Mouse (Mus musculus) limb, embryonic 15.5 days (tissue): ENCODE data around the gene Etv1. TPM values are rescaled to one million over a fixed set of nuclear protein-coding genes. Genes with fewer than 3 reads are reported as not detected.

ENCODE experiments used
- ATAC-seq: fragments of 200-750 bp; cut with Nextera tagmentation; 2 replicates; pipeline ENCODE4 v1.8.0; 2017; ENCODE audit warnings: low read depth, moderate TSS enrichment; ENCODE audit not compliant: insufficient number of reproducible peaks, low FRiP score, low TSS enrichment
- H3K27ac ChIP-seq: fragments of 300-500 bp; sonication (generic); 2 replicates; pipeline ENCODE4 v1.5.1; 2015; ENCODE audit warnings: moderate library complexity, mild to moderate bottlenecking, inconsistent platforms
- H3K27me3 ChIP-seq: fragments of 300-500 bp; sonication (generic); 2 replicates; pipeline ENCODE4 v1.6.1; 2015; ENCODE audit warnings: inconsistent platforms
- H3K36me3 ChIP-seq: fragments of 300-500 bp; sonication (generic); 2 replicates; pipeline ENCODE4 v1.6.1; 2015; ENCODE audit warnings: inconsistent platforms
- H3K4me1 ChIP-seq: fragments of 300-500 bp; sonication (generic); 2 replicates; pipeline ENCODE4 v1.6.1; 2015; ENCODE audit warnings: inconsistent platforms
- H3K4me2 ChIP-seq: fragments of 300-500 bp; sonication (generic); 2 replicates; pipeline ENCODE4 v1.6.1; 2015; ENCODE audit warnings: mild to moderate bottlenecking, inconsistent platforms
- H3K4me3 ChIP-seq: fragments of 300-500 bp; sonication (generic); 2 replicates; pipeline ENCODE4 v1.5.1; 2015; ENCODE audit warnings: mild to moderate bottlenecking, inconsistent platforms
- H3K9ac ChIP-seq: fragments of 300-500 bp; sonication (generic); 2 replicates; pipeline ENCODE4 v1.6.1; 2015; ENCODE audit warnings: inconsistent platforms
- H3K9me3 ChIP-seq: fragments of 300-500 bp; sonication (generic); 2 replicates; pipeline ENCODE4 v1.6.1; 2016; ENCODE audit warnings: inconsistent platforms
- WGBS: fragments of 180-500 bp; shearing (Covaris S2); methylation state at CpG from one replicate; pipeline ENCODE4 v1.1.7; 2015; 5-methylcytosine and 5-hydroxymethylcytosine counted together
- polyA plus RNA-seq: library from polyadenylated mRNA; unstranded; fragments of >200 nt; fragmentation: Nextera tagmentation; extraction: Ambion mirVana; gene quantifications from 2 replicates; pipeline ENCODE4 v1.2.1, GENCODE M21; 2015

The Etv1 gene
- polyA plus RNA-seq, 1 experiment from 2014 or later: 23.7 TPM

DNA sequence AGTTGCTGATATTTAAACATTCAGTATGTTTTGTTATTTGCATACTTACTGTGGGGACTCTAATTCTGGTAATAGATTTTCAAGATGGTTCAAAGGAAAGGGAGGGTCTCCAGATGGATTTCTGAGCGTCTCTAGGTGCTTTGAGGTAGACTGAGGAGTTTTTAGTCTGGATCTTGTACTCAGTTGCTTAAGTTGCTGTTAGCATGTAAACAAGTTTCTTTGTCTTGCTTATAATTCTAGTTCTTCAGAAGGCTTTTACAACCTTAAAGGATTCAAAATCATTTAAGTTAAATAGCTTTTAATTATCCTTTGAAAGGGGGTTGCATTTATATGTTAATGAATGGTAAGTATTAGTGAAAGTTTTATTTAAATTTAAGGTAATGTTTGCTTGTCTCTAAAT lies 5.0 kb downstream of the Etv1 start:
- Histone ChIP-seq H3K36me3 (no peaks in the 10 kb centered on the region), H3K9ac (no peak overlapping the region), H3K27ac (no peak overlapping the region), H3K4me3 (no peak overlapping the region), H3K4me2 (no peak overlapping the region), H3K9me3 (no peaks in the 10 kb centered on the region), H3K4me1 (peaks cover 12% of the 10 kb centered on the region; the same call in 1 of the 2 replicates), H3K27me3 (no peaks in the 10 kb centered on the region)
- 20% methylated on average over 1 of the region's 1 CpGs for WGBS
- no peak for ATAC-seq

DNA sequence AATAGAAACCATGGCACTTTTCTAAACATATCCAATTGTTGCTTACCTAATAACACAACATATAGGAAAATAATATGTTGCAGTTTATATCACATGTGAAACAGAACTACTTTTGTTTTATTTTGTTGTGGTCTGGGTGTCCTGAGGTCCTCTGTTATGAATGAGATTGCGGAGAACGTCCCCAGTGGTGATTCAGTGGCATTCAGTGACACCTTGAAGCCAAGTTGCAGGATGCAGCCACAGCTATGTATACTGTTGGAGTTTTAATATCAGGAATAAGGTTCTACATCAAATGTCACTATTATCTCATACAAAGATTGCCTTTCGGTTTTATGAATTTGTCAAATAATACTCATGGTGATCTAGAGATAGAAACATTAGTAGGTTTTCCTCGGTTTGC lies 7.4 kb downstream of the Etv1 start:
- WGBS: 91% methylated on average over 4 of the region's 4 CpGs
- ATAC-seq: no peak
- no peaks in the 10 kb centered on the region for H3K27me3 ChIP-seq
- no peak overlapping the region for H3K27ac ChIP-seq
- peaks cover 13% of the 10 kb centered on the region; the same call in 1 of the 2 replicates for H3K4me1 ChIP-seq
- no peak overlapping the region for H3K4me2 ChIP-seq
- no peaks in the 10 kb centered on the region for H3K36me3 ChIP-seq
- no peak overlapping the region for H3K9ac ChIP-seq
- no peaks in the 10 kb centered on the region for H3K9me3 ChIP-seq
- no peak overlapping the region for H3K4me3 ChIP-seq

GRCm38 (mm10) chr12:38787704-38788103 lies 8.5 kb downstream of the Etv1 start:
- WGBS: 29% methylated on average over 3 of the region's 3 CpGs

GRCm38 (mm10) chr12:38788621-38789020 lies 9.4 kb downstream of the Etv1 start:
- peak; percentile 71; the same call in 1 of the 2 replicates for ATAC-seq
- Histone ChIP-seq H3K4me1 (peaks cover 13% of the 10 kb centered on the region; the same call in 1 of the 2 replicates), H3K27me3 (no peaks in the 10 kb centered on the region), H3K27ac (peak overlapping the region; percentile 57), H3K4me3 (0 out of 2 replicates have a peak overlapping the region, but pooled peaks have one; percentile 10), H3K4me2 (peak overlapping the region; percentile 29; the same call in 1 of the 2 replicates), H3K9me3 (no peaks in the 10 kb centered on the region), H3K9ac (0 out of 2 replicates have a peak overlapping the region, but pooled peaks have one; percentile 17), H3K36me3 (no peaks in the 10 kb centered on the region)
- 11% methylated on average over 6 of the region's 6 CpGs for WGBS

More at GRCm38 (mm10) chr12:38787704-38788103, 8.5 kb downstream of the Etv1 start:
- Histone ChIP-seq H3K27me3 (no peaks in the 10 kb centered on the region), H3K27ac (no peak overlapping the region), H3K36me3 (no peaks in the 10 kb centered on the region), H3K4me2 (no peak overlapping the region), H3K4me1 (peaks cover 13% of the 10 kb centered on the region; the same call in 1 of the 2 replicates), H3K9ac (no peak overlapping the region), H3K4me3 (no peak overlapping the region), H3K9me3 (no peaks in the 10 kb centered on the region)
- ATAC-seq: no peak

DNA sequence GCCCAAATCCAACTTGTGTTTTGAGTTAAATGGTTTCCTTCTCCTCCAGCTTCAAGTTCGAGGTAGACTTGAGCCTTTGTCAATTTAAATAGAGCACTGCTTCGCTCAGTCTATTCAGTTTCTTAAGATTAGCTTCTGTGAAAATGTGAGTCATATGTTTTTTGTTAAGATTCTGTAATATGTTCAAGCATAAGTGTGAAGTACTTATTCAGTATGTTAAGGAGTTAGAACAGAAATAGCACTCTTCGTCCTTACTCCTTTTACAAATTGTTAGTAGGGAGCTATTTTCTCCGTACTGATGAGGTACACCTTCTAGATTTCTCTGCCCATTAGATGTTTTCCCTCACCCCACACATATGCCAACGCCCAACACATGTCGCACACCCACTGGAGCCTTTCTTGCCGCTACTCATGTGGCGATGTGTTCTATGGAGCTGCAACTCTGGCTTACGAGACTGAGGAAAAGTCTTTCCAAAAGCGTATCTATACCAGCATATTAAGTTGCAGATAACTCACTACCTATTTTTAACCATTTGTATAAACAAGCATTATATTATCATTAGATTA lies 10.7 kb downstream of the Etv1 start:
- H3K27ac ChIP-seq: no peak overlapping the region
- no peak overlapping the region for H3K4me3 ChIP-seq
- no peaks in the 10 kb centered on the region for H3K9me3 ChIP-seq
- peaks cover 13% of the 10 kb centered on the region; the same call in 1 of the 2 replicates for H3K4me1 ChIP-seq
- H3K27me3 ChIP-seq: no peaks in the 10 kb centered on the region
- no peak for ATAC-seq
- no peak overlapping the region for H3K9ac ChIP-seq
- no peak overlapping the region for H3K4me2 ChIP-seq
- H3K36me3 ChIP-seq: no peaks in the 10 kb centered on the region
- 82% methylated on average over 10 of the region's 10 CpGs for WGBS

DNA sequence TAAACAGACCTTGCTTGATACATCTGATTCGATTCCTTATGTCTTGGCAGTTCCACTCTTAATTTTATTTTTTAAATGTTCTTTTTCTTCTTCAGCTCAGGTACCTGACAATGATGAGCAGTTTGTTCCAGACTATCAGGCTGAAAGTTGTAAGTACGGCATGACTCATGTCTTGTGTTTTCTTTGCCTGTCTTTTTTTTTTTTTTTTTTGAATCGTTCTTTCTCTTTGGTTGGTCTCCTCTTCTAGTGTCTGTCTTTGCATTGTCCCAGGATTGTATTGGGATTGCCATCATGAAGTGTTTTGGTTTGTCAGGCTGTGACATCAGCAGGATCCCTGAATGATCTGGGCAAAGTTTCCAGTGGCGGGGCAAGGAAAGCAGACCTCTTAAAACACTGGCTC lies 13.9 kb downstream of the Etv1 start:
- Histone ChIP-seq H3K27ac (no peak overlapping the region), H3K27me3 (no peaks in the 10 kb centered on the region), H3K4me3 (no peak overlapping the region), H3K36me3 (no peaks in the 10 kb centered on the region), H3K4me2 (no peak overlapping the region), H3K9ac (no peak overlapping the region), H3K4me1 (peaks cover 12% of the 10 kb centered on the region; the same call in 1 of the 2 replicates), H3K9me3 (no peaks in the 10 kb centered on the region)
- WGBS: 75% methylated on average over 4 of the region's 4 CpGs
- ATAC-seq: no peak

GRCm38 (mm10) chr12:38793697-38794096 lies 14.5 kb downstream of the Etv1 start:
- Histone ChIP-seq H3K27me3 (no peaks in the 10 kb centered on the region), H3K9me3 (no peaks in the 10 kb centered on the region), H3K36me3 (no peaks in the 10 kb centered on the region), H3K27ac (no peak overlapping the region), H3K4me2 (no peak overlapping the region), H3K4me3 (no peak overlapping the region), H3K9ac (no peak overlapping the region), H3K4me1 (peaks cover 6% of the 10 kb centered on the region; the same call in 1 of the 2 replicates)
- 58% methylated on average over 2 of the region's 2 CpGs for WGBS
- no peak for ATAC-seq

- WGBS: 85% methylated on average over 5 of the region's 5 CpGs
- H3K27ac ChIP-seq: no peak overlapping the region
- no peaks in the 10 kb centered on the region for H3K36me3 ChIP-seq
- no peaks in the 10 kb centered on the region for H3K27me3 ChIP-seq
- H3K9ac ChIP-seq: no peak overlapping the region
- ATAC-seq: no peak
- no peak overlapping the region for H3K4me3 ChIP-seq
- no peaks in the 10 kb centered on the region for H3K4me1 ChIP-seq
- no peak overlapping the region for H3K4me2 ChIP-seq
- no peaks in the 10 kb centered on the region for H3K9me3 ChIP-seq
Observed at GRCm38 (mm10) chr12:38807031-38807430, 27.9 kb downstream of the Etv1 start.

- Histone ChIP-seq H3K4me1 (no peaks in the 10 kb centered on the region), H3K9ac (no peak overlapping the region), H3K27me3 (no peaks in the 10 kb centered on the region), H3K4me2 (no peak overlapping the region), H3K9me3 (no peaks in the 10 kb centered on the region), H3K36me3 (no peaks in the 10 kb centered on the region), H3K4me3 (no peak overlapping the region), H3K27ac (no peak overlapping the region)
- 78% methylated on average over 6 of the region's 6 CpGs for WGBS
- no peak for ATAC-seq
Observed at GRCm38 (mm10) chr12:38812392-38812791, 33.2 kb downstream of the Etv1 start.

- ATAC-seq: no peak
- Histone ChIP-seq H3K9me3 (no peaks in the 10 kb centered on the region), H3K27me3 (no peaks in the 10 kb centered on the region), H3K27ac (no peak overlapping the region), H3K4me2 (no peak overlapping the region), H3K4me1 (no peaks in the 10 kb centered on the region), H3K4me3 (no peak overlapping the region), H3K9ac (no peak overlapping the region), H3K36me3 (no peaks in the 10 kb centered on the region)
- WGBS: 47% methylated on average over 6 of the region's 6 CpGs
Observed at GRCm38 (mm10) chr12:38814010-38814786, 35.0 kb downstream of the Etv1 start.

DNA sequence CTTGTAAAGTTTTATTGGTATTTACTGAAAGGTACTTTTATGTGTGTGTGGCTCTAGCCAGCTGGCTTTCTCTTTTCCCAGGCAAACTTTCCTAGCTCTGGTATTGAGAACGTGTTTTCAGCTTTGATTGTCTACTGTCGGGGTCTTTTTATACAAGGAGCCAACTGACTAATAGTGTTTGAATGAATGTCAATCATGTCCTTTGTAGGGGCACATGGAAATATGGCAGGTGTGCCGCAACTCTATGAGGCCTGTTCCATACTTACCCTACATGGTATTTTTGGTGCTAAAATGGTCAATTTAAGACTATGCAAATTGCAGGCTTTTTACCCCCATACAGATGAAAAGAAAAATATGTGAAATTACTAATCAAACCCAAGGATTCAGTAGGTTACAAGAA lies 37.1 kb downstream of the Etv1 start:
- ATAC-seq: no peak
- WGBS: 49% methylated on average over 3 of the region's 3 CpGs
- no peaks in the 10 kb centered on the region for H3K27me3 ChIP-seq

GRCm38 (mm10) chr12:38818320-38818719 lies 39.1 kb downstream of the Etv1 start:
- Histone ChIP-seq H3K9me3 (no peaks in the 10 kb centered on the region), H3K9ac (no peak overlapping the region), H3K4me3 (no peak overlapping the region), H3K36me3 (no peaks in the 10 kb centered on the region), H3K27ac (no peak overlapping the region), H3K27me3 (no peaks in the 10 kb centered on the region), H3K4me1 (no peaks in the 10 kb centered on the region), H3K4me2 (no peak overlapping the region)
- no peak for ATAC-seq
- 71% methylated on average over 2 of the region's 2 CpGs for WGBS

More for the DNA sequence above, 37.1 kb downstream of the Etv1 start:
- Histone ChIP-seq H3K4me3 (no peak overlapping the region), H3K4me2 (no peak overlapping the region), H3K36me3 (no peaks in the 10 kb centered on the region), H3K9me3 (no peaks in the 10 kb centered on the region), H3K4me1 (no peaks in the 10 kb centered on the region), H3K27ac (no peak overlapping the region), H3K9ac (no peak overlapping the region)
